Mouse (Mus musculus) embryonic facial prominence, embryonic 10.5 days (tissue): Measurements from ENCODE around the gene Qser1. TPM values are rescaled to one million over a fixed set of nuclear protein-coding genes. Genes with fewer than 3 reads are reported as not detected.
"Not testable (repeated sequence)": the region's sequence is repeated elsewhere in the genome, so short reads cannot be mapped to it uniquely, and the experiment has no call there.

Source experiments
- DNase-seq: peaks from one replicate; pipeline ENCODE4 v3.0.0-alpha.2; 2017; ENCODE audit warnings: low spot score
- H3K27ac ChIP-seq: fragments of 300-500 bp; sonication (generic); replicated peaks from 2 replicates; pipeline ENCODE4 v1.5.1; 2016; ENCODE audit warnings: mild to moderate bottlenecking
- H3K27me3 ChIP-seq: fragments of 300-500 bp; sonication (generic); replicated peaks from 2 replicates; pipeline ENCODE4 v1.6.1; 2016; ENCODE audit warnings: low read depth, mild to moderate bottlenecking; ENCODE audit not compliant: poor library complexity, severe bottlenecking
- H3K36me3 ChIP-seq: fragments of 300-500 bp; sonication (generic); replicated peaks from 2 replicates; pipeline ENCODE4 v1.6.1; 2016; ENCODE audit warnings: mild to moderate bottlenecking, moderate library complexity
- H3K4me1 ChIP-seq: fragments of 300-500 bp; sonication (generic); 2 replicates; pipeline ENCODE4 v1.6.1; 2016
- H3K4me3 ChIP-seq: fragments of 300-500 bp; sonication (generic); 2 replicates; pipeline ENCODE4 v1.5.1; 2016; ENCODE audit warnings: mild to moderate bottlenecking, moderate library complexity
- H3K9me3 ChIP-seq: fragments of 300-500 bp; sonication (generic); 2 replicates; pipeline ENCODE4 v1.6.1; 2016; ENCODE audit warnings: mild to moderate bottlenecking
- WGBS: fragments of 180-500 bp; shearing (Covaris S2); methylation state at CpG from one replicate; pipeline ENCODE4 v1.1.7; 2016; 5-methylcytosine and 5-hydroxymethylcytosine counted together
- polyA plus RNA-seq: library from polyadenylated mRNA; unstranded; fragments of >200 nt; fragmentation: Nextera tagmentation; extraction: Ambion mirVana; gene quantifications from 2 replicates; pipeline ENCODE4 v1.2.1, GENCODE M21; 2016

The Qser1 gene
- polyA plus RNA-seq, result 12.2 and 12.6 TPM in 2 replicates

GRCm38 (mm10) chr2:104816371-104816827, at the start of gene Qser1:
Gene Qser1, minus strand, starts transcription at chr2:104816760.
- peak within 1 kb of the TSS; percentile 99 for H3K4me3 ChIP-seq
- no peaks in the 10 kb centered on the region for H3K36me3 ChIP-seq
- H3K27me3 ChIP-seq, result no peaks in the 10 kb centered on the region
- WGBS, result 1% methylated on average over 48 of the region's 50 CpGs
- DNase-seq, result no peak
- peaks cover 25% of the 10 kb centered on the region for H3K4me1 ChIP-seq
- no peaks in the 10 kb centered on the region for H3K9me3 ChIP-seq
- H3K27ac ChIP-seq, result peak within 1 kb of the TSS; percentile 100

GRCm38 (mm10) chr2:104864176-104864860, 47.8 kb upstream of the Qser1 start:
- Histone ChIP-seq H3K4me3 (no peak overlapping the region), H3K36me3 (no peaks in the 10 kb centered on the region), H3K4me1 (no peaks in the 10 kb centered on the region), H3K9me3 (no peaks in the 10 kb centered on the region), H3K27ac (no peak overlapping the region), H3K27me3 (no peaks in the 10 kb centered on the region)
- no peak for DNase-seq
- 90% methylated on average over 4 of the region's 4 CpGs for WGBS

GRCm38 (mm10) chr2:104860426-104860825, 43.9 kb upstream of the Qser1 start:
- Histone ChIP-seq H3K27ac (no peak overlapping the region), H3K9me3 (no peaks in the 10 kb centered on the region), H3K27me3 (no peaks in the 10 kb centered on the region), H3K4me3 (no peak overlapping the region), H3K4me1 (no peaks in the 10 kb centered on the region), H3K36me3 (no peaks in the 10 kb centered on the region)
- WGBS, result 87% methylated on average over 10 of the region's 10 CpGs
- DNase-seq, result no peak

GRCm38 (mm10) chr2:104859060-104859459, 42.5 kb upstream of the Qser1 start:
- WGBS, result 86% methylated on average over 5 of the region's 5 CpGs
- Histone ChIP-seq H3K27ac (no peak overlapping the region), H3K27me3 (no peaks in the 10 kb centered on the region), H3K4me1 (no peaks in the 10 kb centered on the region), H3K4me3 (no peak overlapping the region), H3K36me3 (no peaks in the 10 kb centered on the region), H3K9me3 (no peaks in the 10 kb centered on the region)
- no peak for DNase-seq

GRCm38 (mm10) chr2:104858083-104858482, 41.5 kb upstream of the Qser1 start:
- DNase-seq, H3K9me3 ChIP-seq, H3K27ac ChIP-seq, H3K4me1 ChIP-seq, H3K27me3 ChIP-seq, H3K4me3 ChIP-seq, H3K36me3 ChIP-seq: not testable (repeated sequence)
- WGBS, result 91% methylated on average over 3 of the region's 3 CpGs

GRCm38 (mm10) chr2:104856218-104856617, 39.7 kb upstream of the Qser1 start:
- WGBS, result 57% methylated on average over 1 of the region's 1 CpGs
- Histone ChIP-seq H3K27ac (no peak overlapping the region), H3K27me3 (peaks cover 2% of the 10 kb centered on the region; the same call in 1 of the 2 replicates), H3K4me3 (no peak overlapping the region), H3K4me1 (peaks cover 6% of the 10 kb centered on the region; the same call in 1 of the 2 replicates), H3K36me3 (no peaks in the 10 kb centered on the region), H3K9me3 (no peaks in the 10 kb centered on the region)
- DNase-seq, result no peak

- Histone ChIP-seq H3K4me1 (peaks cover 6% of the 10 kb centered on the region; the same call in 1 of the 2 replicates), H3K4me3 (no peak overlapping the region), H3K27me3 (peaks cover 6% of the 10 kb centered on the region), H3K27ac (no peak overlapping the region), H3K9me3 (no peaks in the 10 kb centered on the region), H3K36me3 (no peaks in the 10 kb centered on the region)
- 36% methylated on average over 3 of the region's 3 CpGs for WGBS
- DNase-seq, result no peak
These were observed 39.2 kb upstream of the Qser1 start for GRCm38 (mm10) chr2:104855732-104856131.

- Histone ChIP-seq H3K4me1 (peaks cover 8% of the 10 kb centered on the region; the same call in 1 of the 2 replicates), H3K9me3 (no peaks in the 10 kb centered on the region), H3K4me3 (no peak overlapping the region), H3K36me3 (no peaks in the 10 kb centered on the region), H3K27ac (no peak overlapping the region), H3K27me3 (peaks cover 14% of the 10 kb centered on the region)
- 73% methylated on average over 1 of the region's 1 CpGs for WGBS
- DNase-seq, result no peak
These were observed 38.3 kb upstream of the Qser1 start for GRCm38 (mm10) chr2:104854836-104855235.

GRCm38 (mm10) chr2:104852546-104852945, 36.0 kb upstream of the Qser1 start:
- peaks cover 29% of the 10 kb centered on the region for H3K4me1 ChIP-seq
- 90% methylated on average over 7 of the region's 7 CpGs for WGBS
- H3K27me3 ChIP-seq, result peaks cover 37% of the 10 kb centered on the region
- no peak overlapping the region for H3K4me3 ChIP-seq
- no peaks in the 10 kb centered on the region for H3K9me3 ChIP-seq
- no peaks in the 10 kb centered on the region for H3K36me3 ChIP-seq
- H3K27ac ChIP-seq, result no peak overlapping the region
- no peak for DNase-seq

GRCm38 (mm10) chr2:104851686-104852085, 35.1 kb upstream of the Qser1 start:
- WGBS, result 21% methylated on average over 5 of the region's 5 CpGs

GRCm38 (mm10) chr2:104849991-104850359, 33.4 kb upstream of the Qser1 start:
- no peak overlapping the region for H3K27ac ChIP-seq
- DNase-seq, result no peak
- H3K4me1 ChIP-seq, result peaks cover 39% of the 10 kb centered on the region
- peaks cover 37% of the 10 kb centered on the region for H3K27me3 ChIP-seq
- peak overlapping the region; percentile 72 for H3K4me3 ChIP-seq
- no peaks in the 10 kb centered on the region for H3K9me3 ChIP-seq
- WGBS, result 72% methylated on average over 3 of the region's 3 CpGs
- H3K36me3 ChIP-seq, result no peaks in the 10 kb centered on the region

More at GRCm38 (mm10) chr2:104851686-104852085, 35.1 kb upstream of the Qser1 start:
- peaks cover 37% of the 10 kb centered on the region for H3K27me3 ChIP-seq
- H3K36me3 ChIP-seq, result no peaks in the 10 kb centered on the region
- DNase-seq, result peak; percentile 27
- H3K4me1 ChIP-seq, result peaks cover 34% of the 10 kb centered on the region
- no peaks in the 10 kb centered on the region for H3K9me3 ChIP-seq
- no peak overlapping the region for H3K4me3 ChIP-seq
- H3K27ac ChIP-seq, result no peak overlapping the region

- Histone ChIP-seq H3K9me3 (no peaks in the 10 kb centered on the region), H3K4me3 (peak within 1 kb of the TSS; percentile 72), H3K27ac (peak within 1 kb of the TSS; percentile 75), H3K27me3 (peaks cover 37% of the 10 kb centered on the region), H3K36me3 (no peaks in the 10 kb centered on the region), H3K4me1 (peaks cover 39% of the 10 kb centered on the region)
- DNase-seq, result peak; percentile 76
- WGBS, result under 1% methylated on average over 62 of the region's 62 CpGs
These were observed 32.9 kb upstream of the Qser1 start, which contains the start of gene Prrg4 for GRCm38 (mm10) chr2:104849276-104849990. Gene Prrg4, minus strand, starts transcription at chr2:104849876.
